Mouse (Mus musculus) CD8-positive naive resting alpha-beta T cell, adult 2 months (primary cell): ENCODE measurements around the gene Mecp2.
"Not testable (repeated sequence)": the region's sequence is repeated elsewhere in the genome, so short reads cannot be mapped to it uniquely, and the experiment has no call there.

Experiments used
- DNase-seq, 2 experiments: peaks; one replicate each; pipeline ENCODE4 v3.0.0; 2022; ENCODE audit warnings: low read depth in 2 of 2, low spot score in 2 of 2

Gene Mecp2

DNA sequence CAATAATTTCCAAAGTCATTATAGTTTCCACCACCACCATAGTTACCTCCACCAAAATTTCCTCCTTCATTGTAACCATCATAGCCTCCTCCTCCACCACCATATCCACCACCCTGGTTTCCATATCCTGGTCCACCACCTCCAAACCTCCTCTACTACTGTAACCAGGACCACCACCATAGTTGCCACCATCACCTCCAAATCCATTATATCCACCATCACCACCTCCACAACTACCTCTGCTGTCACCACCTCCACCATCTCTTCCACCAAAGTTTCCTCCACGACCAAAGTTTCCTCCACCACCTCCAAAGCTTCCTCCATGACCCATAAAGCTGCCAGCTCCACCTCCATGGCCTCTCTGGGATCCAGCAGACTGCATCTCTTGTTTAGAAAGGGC is at the start of gene Mecp2:
Gene Mecp2 (minus strand): TSS at position 101 of the 400 bp plus-strand sequence.
- not testable (repeated sequence) for DNase-seq

DNA sequence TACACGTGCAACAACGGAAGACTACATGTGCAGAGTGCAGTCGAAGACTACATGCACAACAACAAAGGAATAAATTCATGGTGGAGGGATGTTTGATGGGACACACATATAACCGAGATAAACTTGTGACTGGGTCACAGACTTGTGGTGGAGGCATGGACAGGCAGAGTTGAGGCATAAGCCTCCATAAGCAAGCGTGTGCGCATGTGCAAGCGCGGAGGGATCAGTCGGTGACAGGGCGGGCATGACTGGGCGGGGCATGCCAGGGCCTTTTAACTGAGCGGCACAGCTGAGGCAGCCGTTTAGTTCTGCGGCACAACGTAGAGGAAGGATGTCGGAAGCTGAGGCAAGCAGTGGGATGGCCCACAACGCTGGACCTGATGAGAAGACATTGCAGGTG is 41.8 kb upstream of the Mecp2 start, which contains the start of gene Tktl1:
Gene Tktl1 (plus strand): TSS at position 301 of the 400 bp plus-strand sequence.
- DNase-seq = no peak

DNA sequence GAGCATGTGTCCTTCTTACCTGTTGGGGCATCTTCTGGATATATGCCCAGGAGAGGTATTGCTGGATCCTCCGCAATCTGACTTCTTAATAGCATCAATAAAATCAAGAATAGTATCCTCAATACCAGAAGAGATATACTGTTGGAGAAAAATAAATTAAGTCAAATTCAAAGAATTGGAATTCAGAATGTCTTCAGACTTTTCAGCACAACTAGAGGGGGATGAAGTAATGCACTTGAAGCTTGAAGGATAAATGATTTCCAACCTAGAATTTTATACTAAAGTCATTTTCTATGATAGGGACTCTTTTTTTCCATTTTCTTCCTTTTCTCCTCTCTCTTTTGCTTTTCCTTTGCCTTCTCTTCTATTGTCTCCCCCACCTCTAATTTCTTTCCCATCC is 32.6 kb upstream of the Mecp2 start, which contains the start of gene Tex28:
Gene Tex28 (minus strand): TSS at position 101 of the 400 bp plus-strand sequence.
- no peak for DNase-seq

DNA sequence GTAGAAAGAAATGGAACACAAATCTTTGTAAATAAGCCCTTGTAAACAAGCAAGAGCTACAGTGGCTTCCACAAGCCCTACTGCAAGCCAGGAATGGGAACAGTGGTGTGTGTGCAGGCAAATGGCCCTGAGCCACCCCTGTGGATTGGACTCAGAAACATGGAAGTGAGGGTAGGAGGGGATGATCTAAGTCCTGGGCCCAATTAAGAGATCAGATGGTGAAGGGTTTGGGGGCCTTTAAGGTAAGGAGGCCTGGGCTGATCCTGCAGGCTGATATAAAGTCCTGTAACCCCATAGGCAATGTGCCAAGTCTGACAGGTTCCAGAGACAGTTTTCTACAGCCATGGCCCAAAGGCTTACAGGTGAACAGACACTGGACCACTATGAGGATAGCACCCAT is 8.0 kb downstream of the Mecp2 start, which contains the start of gene Opn1mw:
Gene Opn1mw (plus strand): TSS at position 301 of the 400 bp plus-strand sequence.
- DNase-seq = no peak

DNA sequence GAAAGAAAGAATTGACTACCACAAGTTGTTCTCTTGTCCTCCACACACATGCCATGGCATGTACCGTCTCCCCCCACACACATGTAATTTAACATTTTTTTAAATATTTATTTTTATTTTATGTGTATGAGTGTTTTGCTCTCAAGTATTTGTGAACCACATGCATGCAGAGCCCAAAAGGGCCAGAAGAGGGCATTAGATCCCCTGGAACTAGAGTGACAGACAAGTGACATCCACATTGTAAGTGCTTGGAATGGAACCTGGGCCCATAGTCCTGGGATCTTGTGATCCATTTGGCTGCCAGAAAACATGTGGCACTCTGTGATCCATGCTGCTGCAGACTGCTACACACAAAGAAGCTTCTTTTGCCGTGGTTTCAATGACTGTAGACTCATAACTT is 10.2 kb downstream of the Mecp2 start:
- DNase-seq = peak in 1 of 2 experiments; percentile 44

DNA sequence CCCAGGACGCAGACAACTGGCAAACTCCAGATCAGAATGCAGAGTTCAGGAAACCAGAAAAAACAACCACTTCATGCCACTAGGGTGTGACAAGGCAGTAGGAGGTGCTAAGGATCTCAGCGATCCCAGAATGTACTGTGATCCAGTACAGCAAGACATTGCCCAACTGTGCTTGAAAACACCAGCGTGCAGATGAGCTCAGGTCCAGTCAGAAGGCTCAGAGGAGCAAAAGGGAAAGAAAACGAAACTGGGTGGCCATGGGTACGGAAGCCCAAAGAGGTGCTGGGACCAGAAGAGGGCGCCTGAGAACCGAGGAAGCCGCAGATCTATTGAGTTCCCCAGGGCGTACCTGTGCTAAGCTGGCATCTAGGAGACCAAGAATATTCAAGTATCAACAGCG is 19.7 kb downstream of the Mecp2 start:
- DNase-seq = peak; percentile 24 to 52

DNA sequence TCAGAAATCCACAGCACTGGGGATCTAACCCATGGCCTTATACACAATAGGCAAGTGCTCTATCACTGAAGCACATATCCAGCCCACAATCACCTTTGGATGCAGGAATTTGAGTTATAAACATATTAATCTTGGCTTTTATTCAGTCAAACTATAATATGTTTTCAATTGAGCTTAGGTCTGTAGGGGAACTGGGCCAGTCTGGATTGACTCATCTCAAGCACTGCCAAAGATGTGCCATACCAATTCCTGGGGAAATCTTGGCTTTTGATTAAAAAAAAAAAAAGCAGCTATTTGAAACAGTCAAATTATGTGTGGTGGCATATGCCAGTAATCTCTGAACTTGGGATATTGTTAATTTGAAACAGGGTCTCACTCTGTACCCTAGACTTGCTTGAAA is 21.1 kb downstream of the Mecp2 start:
- no peak for DNase-seq

DNA sequence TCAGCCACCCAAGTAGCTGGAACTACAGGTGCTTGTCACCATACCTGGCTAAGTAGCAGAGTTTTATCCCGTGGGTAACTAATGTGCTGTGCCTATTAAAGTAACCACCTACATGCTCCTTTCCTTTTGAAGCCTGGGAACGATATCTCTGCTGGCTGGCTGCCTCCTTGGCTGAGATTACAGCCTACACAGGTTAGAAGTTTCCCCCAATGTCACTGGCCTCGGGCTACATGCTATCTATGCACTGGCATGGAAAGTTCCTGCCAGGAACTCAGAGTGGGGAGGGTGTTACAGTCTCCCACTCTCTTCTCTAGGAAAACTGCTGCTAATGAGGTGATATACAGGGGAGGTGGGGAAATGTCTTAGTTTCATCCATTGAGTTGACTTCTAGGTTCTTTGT is 26.4 kb downstream of the Mecp2 start:
- DNase-seq = no peak

DNA sequence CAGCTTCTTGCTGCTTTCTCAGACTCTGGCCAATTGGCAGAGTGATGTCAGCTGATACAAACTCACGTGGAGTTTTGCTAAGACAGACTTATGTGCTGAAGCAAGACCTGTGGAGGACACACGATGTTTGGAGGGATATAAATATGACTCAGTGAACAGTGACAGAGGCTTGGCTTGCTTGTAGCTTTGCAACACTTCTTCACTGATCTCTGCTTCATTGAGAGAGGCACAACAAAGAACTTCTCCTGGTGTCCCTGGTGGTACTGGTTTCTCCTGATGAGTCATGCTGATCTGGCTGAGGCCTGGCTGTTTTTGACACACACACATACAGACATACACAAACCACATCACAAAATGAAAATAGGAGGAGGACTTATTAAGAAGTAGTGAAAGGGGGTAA is 29.2 kb downstream of the Mecp2 start:
- no peak for DNase-seq

DNA sequence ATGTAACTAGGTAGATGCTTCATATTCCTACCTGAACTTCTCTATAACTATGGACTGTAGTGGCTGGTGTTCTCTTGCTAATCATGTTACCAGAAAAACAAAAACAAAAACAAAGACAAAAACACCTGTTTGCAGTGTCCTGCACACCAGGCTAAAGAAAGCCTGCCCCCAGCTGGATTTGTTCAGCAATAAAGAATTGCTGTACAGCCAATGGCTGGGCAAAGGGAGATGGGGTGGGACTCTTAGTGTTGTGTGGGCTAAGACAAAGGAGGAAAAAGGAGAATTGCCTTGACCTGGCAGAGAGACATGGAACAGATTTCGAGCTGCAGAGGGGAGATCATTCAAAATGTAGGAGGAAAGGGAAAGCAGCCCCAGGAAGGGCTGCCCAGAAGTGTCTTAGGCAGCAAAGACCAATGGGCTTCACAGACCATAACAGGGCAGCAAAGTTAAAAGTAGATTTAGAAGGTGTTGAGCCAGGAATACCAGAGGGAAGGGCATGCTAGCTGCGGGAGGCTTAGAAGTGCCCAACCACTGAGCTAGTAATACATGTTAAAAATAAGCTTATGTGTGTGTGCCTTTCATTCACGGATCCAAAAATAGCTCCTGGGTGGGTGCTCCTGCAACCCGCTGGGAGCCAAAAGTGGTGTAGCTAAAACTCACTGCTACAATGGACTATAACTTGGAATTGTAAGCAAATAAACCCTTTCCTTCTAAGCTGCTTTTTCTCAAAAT is 31.5 kb downstream of the Mecp2 start:
- DNase-seq = no peak

DNA sequence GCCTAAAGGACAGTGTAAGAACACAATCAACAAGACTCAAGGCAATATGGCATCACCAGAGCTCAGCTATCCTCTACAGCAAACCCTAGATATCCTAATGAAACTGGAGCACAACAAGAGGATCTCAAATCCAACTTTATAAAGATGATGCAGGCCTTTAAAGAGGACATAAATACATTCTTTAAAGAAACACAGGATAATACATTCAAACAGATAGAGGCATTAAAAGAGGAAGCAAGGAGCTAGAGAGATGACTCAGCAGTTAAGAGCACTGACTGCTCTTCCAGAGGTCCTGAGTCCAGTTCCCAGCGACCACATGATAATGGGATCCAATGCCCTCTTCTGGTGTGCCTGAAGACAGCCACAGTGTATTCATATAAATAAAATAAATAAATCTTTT is 40.0 kb downstream of the Mecp2 start:
- DNase-seq = no peak

DNA sequence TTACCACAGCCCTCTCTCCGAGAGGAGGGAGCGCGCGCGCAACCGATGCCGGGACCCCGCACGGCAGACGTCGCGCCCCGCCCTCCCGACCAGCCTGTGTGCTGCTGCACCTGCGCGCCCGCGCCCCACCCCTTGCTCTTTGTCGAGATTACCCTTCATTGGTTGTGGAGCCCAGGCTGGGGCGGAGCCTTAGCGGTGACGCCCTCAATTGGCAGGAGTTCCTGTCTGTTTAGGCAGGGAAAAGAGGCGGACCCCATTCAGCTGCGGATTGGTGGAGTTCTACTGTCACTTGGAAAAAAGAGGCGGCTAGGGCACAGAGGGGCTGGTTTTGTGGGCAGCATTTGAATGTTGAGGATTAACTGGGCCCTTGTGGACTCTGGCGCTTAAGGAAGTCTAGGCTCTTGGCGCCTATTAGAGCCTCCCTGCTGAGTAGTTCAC is 49.5 kb downstream of the Mecp2 start:
- DNase-seq = peak; percentile 92

DNA sequence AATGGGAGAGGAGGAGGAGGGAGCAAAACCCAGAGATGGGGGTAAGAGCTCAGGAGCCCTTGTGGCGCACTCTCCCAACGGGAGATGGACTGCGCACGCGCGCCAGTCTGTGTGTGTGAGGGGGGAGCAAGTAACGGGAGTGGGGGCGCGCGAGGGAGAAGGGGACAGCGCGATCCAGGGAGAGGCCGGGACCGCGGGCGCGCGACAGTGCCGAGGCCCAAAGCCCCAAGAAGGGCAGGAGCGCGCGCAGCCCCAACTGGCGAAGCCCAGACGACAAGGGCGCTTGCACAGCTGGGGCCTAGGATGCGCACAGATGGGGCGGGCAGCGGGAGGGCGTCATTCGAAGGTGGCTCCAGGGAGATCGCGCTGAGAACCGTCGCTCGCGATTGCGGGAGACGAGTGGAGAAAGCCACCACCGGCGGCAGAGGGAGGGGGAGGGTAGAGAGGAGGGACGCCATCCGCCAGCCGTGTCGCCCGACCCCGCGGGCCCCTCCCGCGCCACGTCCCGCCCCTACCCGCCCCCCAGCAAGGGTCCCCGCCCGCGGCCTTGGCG is 50.1 kb downstream of the Mecp2 start:
- peak; percentile 60 to 64 for DNase-seq

DNA sequence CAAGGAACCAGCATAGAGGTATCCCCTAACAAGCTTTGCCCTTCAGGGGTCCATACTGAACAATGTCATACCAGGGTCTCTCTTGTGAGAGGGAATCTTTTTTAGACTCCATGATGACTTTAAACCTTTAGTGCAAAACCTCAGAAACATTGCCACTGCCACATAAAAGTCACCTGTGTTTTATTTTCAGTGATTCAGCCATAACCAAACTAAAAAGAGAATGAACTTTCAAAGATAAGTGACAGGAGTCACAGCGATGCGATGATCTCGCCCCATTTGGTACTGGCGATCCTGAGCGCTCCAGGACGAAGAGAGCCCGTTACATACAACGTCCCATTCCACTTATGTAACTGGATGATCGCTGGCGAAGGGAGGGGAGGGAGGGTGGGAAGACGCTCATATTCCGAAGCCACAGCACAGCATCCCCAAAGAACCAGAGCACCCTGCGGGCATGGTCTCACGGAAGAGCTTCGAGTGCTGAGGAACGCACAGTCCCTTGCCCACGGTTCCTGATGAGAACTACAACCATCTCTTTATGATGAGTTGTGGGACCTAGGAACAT is 50.8 kb downstream of the Mecp2 start:
- no peak for DNase-seq

DNA sequence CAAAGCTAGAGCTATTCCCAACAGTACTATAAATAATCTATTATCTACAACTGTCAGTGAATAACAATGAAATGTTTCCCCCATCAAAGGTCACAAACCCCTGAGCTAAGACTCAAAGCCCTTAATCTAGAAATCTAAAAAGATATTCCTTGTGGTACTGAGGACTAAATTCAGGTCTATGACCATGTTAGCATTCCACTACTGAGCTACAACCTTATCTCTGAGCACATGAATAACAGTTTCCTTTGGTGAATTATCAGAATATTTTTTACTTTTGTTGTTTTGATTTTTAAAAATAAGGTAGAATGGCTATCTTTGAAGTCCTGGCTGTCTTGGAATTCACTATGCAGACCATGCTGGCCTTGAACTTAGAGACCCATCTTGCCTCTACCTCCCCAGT is 64.4 kb downstream of the Mecp2 start:
- no peak for DNase-seq

DNA sequence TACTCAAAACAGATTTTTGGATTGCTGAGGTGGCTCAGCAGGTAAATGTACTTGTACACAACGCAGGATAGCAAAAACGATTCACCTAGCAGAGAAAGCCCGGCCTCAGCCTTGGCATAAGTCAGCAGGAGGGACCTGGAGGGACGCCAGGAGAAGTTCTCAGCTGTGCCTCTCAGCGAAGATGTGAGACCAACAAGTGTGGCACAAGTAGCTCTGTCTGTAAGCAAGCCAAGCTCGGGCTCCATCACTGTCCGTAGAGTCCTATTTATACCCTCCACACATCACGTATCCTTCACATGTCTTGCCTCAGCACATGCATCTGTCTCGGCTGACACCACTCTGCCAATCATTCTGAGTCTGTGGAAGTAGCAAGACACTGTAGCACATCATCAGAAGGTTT is 67.3 kb downstream of the Mecp2 start:
- no peak for DNase-seq

DNA sequence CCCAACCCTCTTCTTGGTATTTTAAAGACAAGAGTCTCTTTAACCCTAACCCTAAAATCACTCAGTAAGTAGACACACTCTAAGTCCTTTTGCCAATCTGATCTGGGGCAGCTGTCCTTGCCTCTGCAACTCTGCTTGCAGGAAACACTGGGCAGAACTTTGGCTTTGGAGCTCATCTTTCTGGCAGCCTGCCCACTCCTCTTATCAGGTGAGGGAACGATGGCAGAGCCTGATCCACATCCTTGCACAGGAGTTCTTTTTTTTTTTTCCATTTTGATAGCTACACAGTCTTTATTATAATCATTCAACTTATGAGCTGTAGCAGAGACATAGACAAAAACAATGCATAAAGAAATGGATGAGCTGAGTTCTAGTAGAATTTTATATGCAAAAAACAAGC is 90.1 kb downstream of the Mecp2 start:
- DNase-seq = no peak

DNA sequence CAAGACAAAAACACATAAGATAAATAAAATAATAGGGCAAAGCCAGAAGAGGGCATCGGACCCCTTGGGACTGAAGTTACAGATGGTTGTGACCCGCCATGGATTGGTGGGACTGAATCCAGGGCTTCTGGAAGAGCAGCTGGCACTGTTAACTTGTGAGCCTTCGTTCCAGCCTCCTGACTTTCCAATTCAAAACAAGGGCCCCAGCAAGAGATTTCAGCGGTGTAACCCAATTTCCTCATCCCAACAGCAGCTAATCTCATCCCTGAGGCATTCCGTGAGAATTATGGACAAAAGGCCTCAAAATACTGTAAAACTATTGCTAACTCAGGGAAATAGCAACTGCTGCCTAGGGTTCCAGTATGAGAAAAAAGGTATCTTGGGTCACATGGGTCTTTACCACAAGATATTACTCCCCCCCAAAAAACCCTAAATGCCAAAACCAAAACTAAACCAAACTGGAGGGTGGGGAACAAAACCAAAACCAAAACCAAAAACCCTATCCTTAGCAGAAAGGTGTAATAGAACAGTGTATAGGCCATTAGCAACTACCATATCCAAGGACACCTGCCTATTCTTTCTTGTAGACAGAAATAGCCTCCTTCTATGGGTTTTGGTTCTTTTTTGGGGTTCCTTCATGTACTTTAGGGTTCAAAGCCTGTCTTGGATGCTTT is 97.3 kb downstream of the Mecp2 start:
- DNase-seq = no peak

DNA sequence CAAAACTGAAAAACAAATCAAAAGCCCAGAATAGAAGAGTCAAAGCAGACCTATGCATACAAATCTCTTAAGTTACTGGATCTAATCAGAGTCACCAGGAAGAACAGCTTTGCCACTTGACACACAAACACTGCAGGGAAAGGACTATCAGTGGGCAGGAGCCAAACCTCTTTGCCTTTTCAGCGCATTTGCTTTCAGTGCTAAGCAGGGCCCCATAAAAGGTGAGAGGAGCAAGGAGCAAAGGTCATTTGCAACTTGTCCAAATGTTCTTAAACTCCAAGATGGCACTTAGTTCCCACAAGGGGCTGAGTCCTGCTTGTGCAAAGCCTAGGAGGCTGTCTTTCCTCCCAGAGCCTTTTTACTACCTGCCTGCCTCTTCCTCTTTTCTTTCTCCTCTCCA is 105.2 kb downstream of the Mecp2 start:
- no peak for DNase-seq

DNA sequence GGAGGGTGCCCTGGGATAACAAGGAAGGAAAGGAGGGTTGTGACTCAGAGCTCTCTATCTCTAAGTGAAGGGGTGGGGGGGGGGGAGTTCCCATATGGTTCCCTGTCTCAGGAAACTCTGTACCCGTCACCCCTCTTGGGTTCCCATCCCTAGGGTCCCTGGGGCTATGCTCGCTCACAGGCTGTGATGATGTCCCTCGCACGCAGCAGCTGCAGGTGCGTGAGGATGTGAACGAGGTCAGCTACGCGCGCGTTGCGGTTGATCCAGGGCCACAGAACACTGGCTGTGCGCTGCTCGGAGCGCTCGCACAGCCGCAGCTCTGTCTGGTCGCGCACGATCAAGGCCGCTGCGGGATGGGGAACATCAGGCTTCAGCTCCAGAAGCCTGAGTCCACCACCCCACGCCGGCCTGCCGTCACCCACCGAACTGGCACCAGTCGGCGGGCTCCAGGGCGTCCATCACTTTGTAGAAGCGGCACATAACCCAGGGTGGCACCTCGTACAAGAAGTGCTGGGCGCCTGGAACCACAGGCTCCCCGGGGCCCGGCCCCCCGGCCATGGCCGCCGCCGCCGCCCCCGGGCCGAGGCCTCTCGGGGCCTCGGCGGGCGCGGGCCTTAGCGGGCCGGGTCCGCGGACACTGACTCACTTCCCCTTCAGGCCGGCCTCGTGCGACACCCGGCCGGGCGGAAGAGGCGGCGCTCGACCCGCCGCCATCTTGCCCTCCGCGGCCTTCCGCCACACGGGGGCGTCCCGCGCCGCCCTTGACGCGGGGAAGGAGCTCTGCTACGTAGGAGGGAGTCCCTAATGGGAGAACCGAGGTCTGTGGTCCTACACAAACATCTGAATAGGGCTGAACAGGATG is 111.7 kb downstream of the Mecp2 start, which contains the start of gene Irak1:
Gene Irak1 (minus strand): TSS at position 731 of the 862 bp plus-strand sequence.
- peak; percentile 69 to 79 for DNase-seq

DNA sequence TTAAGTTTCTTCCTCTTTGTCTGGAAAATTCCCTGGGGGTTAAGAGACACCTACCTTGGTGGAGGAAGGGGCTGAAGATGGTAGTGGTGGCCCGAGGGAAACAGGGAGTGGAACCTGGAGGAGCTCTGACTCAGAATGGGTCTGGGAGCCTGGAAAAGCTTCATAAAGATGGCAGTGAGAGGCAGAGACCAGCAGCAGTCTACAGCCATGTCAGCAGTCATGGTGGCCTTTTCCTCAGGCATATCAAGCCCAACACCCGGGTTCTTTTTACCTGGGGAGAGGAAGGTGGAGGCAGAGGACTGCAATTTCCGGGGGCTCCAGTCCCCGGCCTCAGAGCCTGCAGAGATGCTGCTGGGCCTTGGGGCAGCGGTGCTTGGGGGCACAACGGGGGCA is 112.4 kb downstream of the Mecp2 start:
- no peak for DNase-seq
